12 mouse cellular contexts compared by ENCODE assay signal in the genomic region with DNA sequence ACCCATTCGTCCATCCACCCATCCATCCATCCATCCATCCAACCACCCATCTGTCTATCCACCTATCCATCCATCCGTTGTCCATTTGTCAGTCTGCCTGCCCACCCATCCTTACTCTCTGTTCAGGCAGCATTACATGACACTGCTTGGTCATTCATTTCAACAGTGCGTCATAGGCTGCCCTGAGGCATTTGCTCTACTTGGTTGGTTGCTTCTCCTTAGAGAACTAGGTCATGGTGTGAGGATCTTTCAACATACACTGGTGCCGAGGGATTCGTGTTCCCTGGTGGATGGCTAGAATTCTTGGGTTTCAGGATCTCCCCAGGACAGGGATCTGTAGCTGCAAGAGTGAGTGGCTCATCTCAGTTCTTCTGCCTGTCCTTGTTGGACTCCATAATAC.
DNase-seq lines count a peak whose midpoint lies in the region; ATAC-seq and TF ChIP-seq lines count a peak whose summit lies in the region.
"Had no signal": no experiment of that assay in that cellular context is flagged by ENCODE, and none has a peak within 500 bp of the region (broad histone marks: within the 10 kb centered on the region; RNA-seq: fewer than 3 reads in every experiment).

No protein-coding gene starts in this region.

- TF ChIP-seq EP300 in stomach, postnatal 0 days (optimal IDR thresholded peaks at IDR 0.05): no peak

- H3K27ac ChIP-seq in heart, embryonic 13.5 days (replicated peaks): peak overlapping the region; percentile 87; the same call in 1 of the 2 replicates
- peak overlapping the region; percentile 77; the same call in 1 of the 2 replicates for H3K27ac ChIP-seq in stomach, embryonic 14.5 days (ENCODE audit: low read length)
- H3K27ac ChIP-seq in stomach, postnatal 0 days (replicated peaks): no peak overlapping the region
- peak overlapping the region; percentile 92 for H3K27ac ChIP-seq in limb, embryonic 12.5 days

- H3K36me3 ChIP-seq in heart, embryonic 13.5 days: 0 out of 2 replicates have a peak, but pooled peaks cover 3% of the 10 kb centered on the region
- no peaks in the 10 kb centered on the region; the same call in 1 of the 2 replicates for H3K36me3 ChIP-seq in stomach, embryonic 14.5 days (ENCODE audit: control insufficient read depth, insufficient read depth, low read length)
- H3K36me3 ChIP-seq in stomach, postnatal 0 days (ENCODE audit: control insufficient read depth, insufficient read depth, low read length): no peaks in the 10 kb centered on the region
- peaks cover 13% of the 10 kb centered on the region; the same call in 1 of the 2 replicates for H3K36me3 ChIP-seq in limb, embryonic 12.5 days

- 0 out of 2 replicates have a peak overlapping the region, but pooled peaks have one; percentile 70 for H3K9ac ChIP-seq in heart, embryonic 13.5 days
- H3K9ac ChIP-seq in stomach, embryonic 14.5 days (replicated peaks; ENCODE audit: low read depth, low read length): no peak overlapping the region
- H3K9ac ChIP-seq in stomach, postnatal 0 days (ENCODE audit: low read length): no peak overlapping the region
- H3K9ac ChIP-seq in limb, embryonic 12.5 days (replicated peaks): no peak overlapping the region

- whole genome bisulfite sequencing in heart, embryonic 13.5 days: 73% methylated on average over 5 of the region's 5 CpGs
- 79% methylated on average over 5 of the region's 5 CpGs for WGBS in stomach, embryonic 14.5 days
- WGBS in stomach, postnatal 0 days: 72% methylated on average over 5 of the region's 5 CpGs
- 87% methylated on average over 5 of the region's 5 CpGs for WGBS in limb, embryonic 12.5 days

- no peak for TF ChIP-seq CTCF in stomach, postnatal 0 days (IDR thresholded peaks at IDR 0.05; ENCODE audit: low read depth)

- ATAC-seq in heart, embryonic 13.5 days (ENCODE audit: extremely low read depth, insufficient number of reproducible peaks, low FRiP score, low TSS enrichment): no peak
- no peak for ATAC-seq in stomach, embryonic 14.5 days (ENCODE audit: insufficient number of reproducible peaks, insufficient read depth, low FRiP score, low read depth)
- no peak for ATAC-seq in stomach, postnatal 0 days (ENCODE audit: low FRiP score, low TSS enrichment)
- ATAC-seq in limb, embryonic 12.5 days (ENCODE audit: insufficient number of reproducible peaks, insufficient read depth, low FRiP score, low TSS enrichment, low read depth): no peak

- H3K4me3 ChIP-seq in heart, embryonic 13.5 days: no peak overlapping the region
- H3K4me3 ChIP-seq in stomach, embryonic 14.5 days (ENCODE audit: low read depth, low read length): no peak overlapping the region
- no peak overlapping the region for H3K4me3 ChIP-seq in stomach, postnatal 0 days (ENCODE audit: low read depth, low read length)
- no peak overlapping the region for H3K4me3 ChIP-seq in limb, embryonic 12.5 days (replicated peaks)

- intact Hi-C loops in left cerebral cortex, postnatal 25 days (cut with DNase I): no loop called here

- no peak overlapping the region for H3K4me2 ChIP-seq in heart, embryonic 13.5 days
- H3K4me2 ChIP-seq in stomach, embryonic 14.5 days (replicated peaks; ENCODE audit: low read depth, low read length): no peak overlapping the region
- no peak overlapping the region for H3K4me2 ChIP-seq in stomach, postnatal 0 days (replicated peaks; ENCODE audit: low read depth)
- 0 out of 2 replicates have a peak overlapping the region, but pooled peaks have one; percentile 48 for H3K4me2 ChIP-seq in limb, embryonic 12.5 days

- H3K4me1 ChIP-seq in heart, embryonic 13.5 days: peaks cover 98% of the 10 kb centered on the region
- H3K4me1 ChIP-seq in stomach, embryonic 14.5 days (ENCODE audit: control insufficient read depth, insufficient read depth, low read length): peaks cover 65% of the 10 kb centered on the region
- peaks cover 15% of the 10 kb centered on the region for H3K4me1 ChIP-seq in stomach, postnatal 0 days (replicated peaks; ENCODE audit: control insufficient read depth, insufficient read depth)
- H3K4me1 ChIP-seq in limb, embryonic 12.5 days (replicated peaks): peaks cover 97% of the 10 kb centered on the region

- no peaks in the 10 kb centered on the region for H3K27me3 ChIP-seq in heart, embryonic 13.5 days (replicated peaks)
- H3K27me3 ChIP-seq in stomach, embryonic 14.5 days (ENCODE audit: control insufficient read depth, insufficient read depth, low read length): no peaks in the 10 kb centered on the region
- H3K27me3 ChIP-seq in stomach, postnatal 0 days (ENCODE audit: control insufficient read depth, insufficient read depth, low read length): no peaks in the 10 kb centered on the region
- no peaks in the 10 kb centered on the region for H3K27me3 ChIP-seq in limb, embryonic 12.5 days

- H3K9me3 ChIP-seq in heart, embryonic 13.5 days: no peaks in the 10 kb centered on the region
- H3K9me3 ChIP-seq in stomach, embryonic 14.5 days (ENCODE audit: control insufficient read depth, low read depth, low read length): no peaks in the 10 kb centered on the region
- H3K9me3 ChIP-seq in stomach, postnatal 0 days (ENCODE audit: control insufficient read depth, low read length): no peaks in the 10 kb centered on the region
- no peaks in the 10 kb centered on the region for H3K9me3 ChIP-seq in limb, embryonic 12.5 days

- no peak for DNase-seq in heart, adult 8-10 months (ENCODE audit: low spot score)
- no peak for DNase-seq in stomach, postnatal 0 days (ENCODE audit: low spot score)
- DNase-seq in natural killer cell, adult 2 months (ENCODE audit: low spot score in 2 of 2): no peak
- no peak for DNase-seq in left cerebral cortex, postnatal 25 days (ENCODE audit: low spot score in 2 of 2)
- DNase-seq in layer of hippocampus, adult 9-10 months (ENCODE audit: low spot score): no peak
- DNase-seq: heart, adult 11 months; kidney, postnatal 36 days; right cerebral cortex, postnatal 4 days; thymus, adult 18-20 months had no signal
